Mouse (Mus musculus) gastrocnemius, adult 2 months (tissue): ENCODE results near the gene Nhlrc4. TPM values are rescaled to one million over a fixed set of nuclear protein-coding genes. Genes with fewer than 3 reads are reported as not detected.

Experiments
- DNase-seq: peaks from one replicate; pipeline ENCODE4 v3.0.0; 2022
- H3K27ac ChIP-seq: fragments of 200-600 bp; 2 replicates; pipeline ENCODE4 v1.8.1; 2022; ENCODE audit warnings: mild to moderate bottlenecking
- H3K4me3 ChIP-seq: fragments of 200-600 bp; 2 replicates; pipeline ENCODE4 v1.8.1; 2022; ENCODE audit warnings: mild to moderate bottlenecking, moderate library complexity
- CTCF ChIP-seq: fragments of 200-600 bp; IDR thresholded peaks from 2 replicates; pipeline ENCODE4 v1.8.1; 2022; ENCODE audit warnings: antibody characterized with exemption, mild to moderate bottlenecking, moderate library complexity
- intact Hi-C: fragments of 180-260 bp; cut with DNase I; formaldehyde crosslinking; loops from one replicate; pipeline ENCODE4 v1.15.1; 2025
- total RNA-seq, 2 experiments: library from RNA; stranded (reverse); gene quantifications; 2 replicates each; pipeline ENCODE4 v1.2.3; 2021

The Nhlrc4 gene
- total RNA-seq, 2 experiments from 2014 or later: not detected

- intact Hi-C loops: no loop called here
- Histone ChIP-seq H3K27ac (no peak overlapping the region), H3K4me3 (no peak overlapping the region)
- no peak for DNase-seq
- TF ChIP-seq CTCF: no peak
Measured at GRCm38 (mm10) chr17:25943221-25943620, 1.5 kb downstream of the Nhlrc4 start.

- peak overlapping the region; percentile 94 for H3K27ac ChIP-seq
- no peak for DNase-seq
- peak overlapping the region; percentile 76; the same call in 1 of the 2 replicates for H3K4me3 ChIP-seq
- TF ChIP-seq CTCF: no peak
- intact Hi-C loops: no loop called here
Measured at GRCm38 (mm10) chr17:25942597-25943151, 2.1 kb downstream of the Nhlrc4 start.

- H3K4me3 ChIP-seq: peak overlapping the region; percentile 76
- TF ChIP-seq CTCF: no peak
- intact Hi-C loops: loop anchor here (2.0 kb wide), 1 partner anchor 43 kb away; the partner anchor contains the start of gene Capn15
- peak overlapping the region; percentile 94 for H3K27ac ChIP-seq
- DNase-seq: peak; percentile 89
Measured at GRCm38 (mm10) chr17:25941511-25942241, 3.1 kb downstream of the Nhlrc4 start.

- TF ChIP-seq CTCF: no peak
- Histone ChIP-seq H3K4me3 (no peak overlapping the region), H3K27ac (no peak overlapping the region)
- intact Hi-C loops: no loop called here
- DNase-seq: no peak
Measured at GRCm38 (mm10) chr17:25934526-25934925, 10.2 kb downstream of the Nhlrc4 start.

- intact Hi-C loops: no loop called here
- no peak for TF ChIP-seq CTCF
- H3K27ac ChIP-seq: peak overlapping the region; percentile 50
- H3K4me3 ChIP-seq: no peak overlapping the region
- peak; percentile 89 for DNase-seq
Measured at GRCm38 (mm10) chr17:25925348-25925747, 19.4 kb downstream of the Nhlrc4 start.

- no peak overlapping the region for H3K27ac ChIP-seq
- no peak overlapping the region for H3K4me3 ChIP-seq
- TF ChIP-seq CTCF: no peak
- intact Hi-C loops: no loop called here
- DNase-seq: no peak
Measured at GRCm38 (mm10) chr17:25922120-25922519, 22.6 kb downstream of the Nhlrc4 start.

- TF ChIP-seq CTCF: no peak
- H3K27ac ChIP-seq: peak overlapping the region; percentile 96
- DNase-seq: peak; percentile 100
- intact Hi-C loops: loop anchor here (2.0 to 5.0 kb wide), 3 partner anchors 25 to 61 kb away; partner anchors contain the start of gene Mettl26
- peak overlapping the region; percentile 95 for H3K4me3 ChIP-seq
Measured at GRCm38 (mm10) chr17:25919786-25920642, 24.7 kb downstream of the Nhlrc4 start.

GRCm38 (mm10) chr17:25919144-25919785 is 25.5 kb downstream of the Nhlrc4 start, which contains the start of gene Rab40c:
Gene Rab40c (minus strand): TSS chr17:25919727.
- H3K27ac ChIP-seq: peak within 1 kb of the TSS; percentile 96
- intact Hi-C loops: loop anchor here (2.0 to 5.0 kb wide), 2 partner anchors 42 to 62 kb away; partner anchors contain the start of gene Mettl26
- H3K4me3 ChIP-seq: peak within 1 kb of the TSS; percentile 95
- DNase-seq: peak; percentile 65
- TF ChIP-seq CTCF: no peak

- DNase-seq: no peak
- Histone ChIP-seq H3K4me3 (peak overlapping the region; percentile 95), H3K27ac (peak overlapping the region; percentile 93)
- TF ChIP-seq CTCF: no peak
- intact Hi-C loops: loop anchor here (2.0 to 5.0 kb wide), 2 partner anchors 41 to 63 kb away; partner anchors contain the start of gene Mettl26
Measured at GRCm38 (mm10) chr17:25918037-25918750, 26.6 kb downstream of the Nhlrc4 start.

GRCm38 (mm10) chr17:25916931-25917647 is 27.7 kb downstream of the Nhlrc4 start:
- Histone ChIP-seq H3K4me3 (no peak overlapping the region), H3K27ac (no peak overlapping the region)
- TF ChIP-seq CTCF: no peak
- intact Hi-C loops: loop anchor here (5.0 kb wide), 1 partner anchor 40 kb away; the partner anchor contains the start of gene Mettl26
- DNase-seq: no peak

GRCm38 (mm10) chr17:25914295-25914694 is 30.5 kb downstream of the Nhlrc4 start:
- peak overlapping the region; percentile 47 for H3K4me3 ChIP-seq
- peak overlapping the region; percentile 80 for H3K27ac ChIP-seq
- TF ChIP-seq CTCF: no peak
- DNase-seq: no peak
- intact Hi-C loops: no loop called here
